Mouse (Mus musculus) embryonic fibroblast, embryonic 13.5 days (primary cell): ENCODE data around the gene Hnrnpa0.

ENCODE experiments used
- CTCF ChIP-seq: IDR thresholded peaks from 2 replicates; pipeline ENCODE4 v1.5.1; 2011; ENCODE audit warnings: mild to moderate bottlenecking, control low read depth, low read length, moderate library complexity, borderline replicate concordance; ENCODE audit not compliant: insufficient read depth
- POLR2A ChIP-seq: IDR thresholded peaks from 2 replicates; pipeline ENCODE4 v1.6.1; 2011; ENCODE audit warnings: low read depth, mild to moderate bottlenecking, control low read depth, low read length, moderate library complexity

GRCm38 (mm10) chr13:58176105-58176504, 47.7 kb upstream of the Hnrnpa0 start:
- TF ChIP-seq CTCF (no peak), POLR2A (no peak)
